34 mouse cellular contexts compared by ENCODE assay signal in genomic region chr3:84712941-84713340, GRCm38 (mm10). TPM values are rescaled to one million over a fixed set of nuclear protein-coding genes. Genes with fewer than 3 reads are reported as not detected.
DNase-seq lines count a peak whose midpoint lies in the region; ATAC-seq and TF ChIP-seq lines count a peak whose summit lies in the region.
"Had no signal": no experiment of that assay in that cellular context is flagged by ENCODE, and none has a peak within 500 bp of the region (broad histone marks: within the 10 kb centered on the region; RNA-seq: fewer than 3 reads in every experiment).

No protein-coding gene starts in this region.

- no peak for TF ChIP-seq EP300 in liver, embryonic 14.5 days (IDR thresholded peaks at IDR 0.05; ENCODE audit: low read depth)
- no peak for TF ChIP-seq EP300 in ES-Bruce4 (IDR thresholded peaks at IDR 0.05; ENCODE audit: insufficient read depth, low read depth, low read length)

- H3K4me1 ChIP-seq in liver, embryonic 14.5 days (replicated peaks; ENCODE audit: control insufficient read depth in 2 of 2, insufficient read depth in 2 of 2, low read length in 1 of 2) = no peaks in the 10 kb centered on the region
- no peaks in the 10 kb centered on the region for H3K4me1 ChIP-seq in ES-Bruce4 (ENCODE audit: control insufficient read depth, insufficient read depth, low read length)
- peaks cover 2% of the 10 kb centered on the region; the same call in 1 of the 2 replicates for H3K4me1 ChIP-seq in limb, embryonic 10.5 days
- H3K4me1 ChIP-seq: forebrain, embryonic 13.5 days; hindbrain, embryonic 12.5 days; limb, embryonic 13.5 days; liver, embryonic 13.5 days; midbrain, embryonic 10.5 days; midbrain, embryonic 15.5 days; neural tube, embryonic 15.5 days; stomach, embryonic 15.5 days had no signal

- no peak overlapping the region for H3K4me2 ChIP-seq in liver, embryonic 14.5 days (ENCODE audit: low read depth)
- H3K4me2 ChIP-seq: forebrain, embryonic 13.5 days; heart, embryonic 15.5 days; hindbrain, embryonic 12.5 days; limb, embryonic 13.5 days; liver, embryonic 13.5 days; lung, embryonic 14.5 days; midbrain, embryonic 15.5 days; neural tube, embryonic 15.5 days; stomach, embryonic 15.5 days had no signal

- no peaks in the 10 kb centered on the region for H3K27me3 ChIP-seq in liver, embryonic 14.5 days (ENCODE audit: control insufficient read depth, insufficient read depth, low read length)
- H3K27me3 ChIP-seq in ES-Bruce4 (ENCODE audit: control insufficient read depth, insufficient read depth, low read length, poor library complexity, severe bottlenecking) = no peaks in the 10 kb centered on the region
- no peaks in the 10 kb centered on the region for H3K27me3 ChIP-seq in limb, embryonic 10.5 days (ENCODE audit: low read depth, poor library complexity, severe bottlenecking)
- H3K27me3 ChIP-seq: forebrain, embryonic 13.5 days; heart, embryonic 15.5 days; hindbrain, embryonic 12.5 days; limb, embryonic 13.5 days; liver, embryonic 13.5 days; midbrain, embryonic 15.5 days; neural tube, embryonic 15.5 days; stomach, embryonic 15.5 days had no signal

- H3K4me3 ChIP-seq in liver, embryonic 14.5 days (ENCODE audit: insufficient read depth in 1 of 2, low read depth in 2 of 2, low read length in 2 of 2) = no peak overlapping the region
- no peak overlapping the region for H3K4me3 ChIP-seq in ES-Bruce4 (ENCODE audit: low read depth, low read length)
- H3K4me3 ChIP-seq in limb, embryonic 10.5 days = no peak overlapping the region
- H3K4me3 ChIP-seq: forebrain, embryonic 13.5 days; heart, embryonic 10.5 days; heart, embryonic 15.5 days; hindbrain, embryonic 12.5 days; left cerebral cortex, adult 2 months; limb, embryonic 13.5 days; liver, embryonic 13.5 days; midbrain, embryonic 10.5 days; midbrain, embryonic 15.5 days; neural tube, embryonic 15.5 days; stomach, embryonic 15.5 days had no signal

- ATAC-seq in liver, embryonic 14.5 days (ENCODE audit: insufficient read depth) = no peak
- ATAC-seq: activated CD4-positive, CD25-positive, alpha-beta regulatory T cell, adult 4 months; forebrain, embryonic 13.5 days; hindbrain, postnatal 0 days; intestine, embryonic 16.5 days; midbrain, embryonic 15.5 days had no signal

- no peaks in the 10 kb centered on the region for H3K36me3 ChIP-seq in liver, embryonic 14.5 days (replicated peaks; ENCODE audit: control insufficient read depth, insufficient read depth, low read depth)
- H3K36me3 ChIP-seq in ES-Bruce4 (ENCODE audit: control insufficient read depth, insufficient read depth, low read length, poor library complexity, severe bottlenecking) = no peaks in the 10 kb centered on the region
- H3K36me3 ChIP-seq in limb, embryonic 10.5 days = no peaks in the 10 kb centered on the region
- H3K36me3 ChIP-seq: heart, embryonic 10.5 days; heart, embryonic 15.5 days; hindbrain, embryonic 12.5 days; limb, embryonic 13.5 days; liver, embryonic 13.5 days; midbrain, embryonic 10.5 days; midbrain, embryonic 15.5 days; neural tube, embryonic 15.5 days; stomach, embryonic 15.5 days had no signal

- no peak for TF ChIP-seq POLR2A in ES-Bruce4 (IDR thresholded peaks at IDR 0.05; ENCODE audit: insufficient read depth, low read length)

- no peak overlapping the region for H3K27ac ChIP-seq in liver, embryonic 14.5 days
- H3K27ac ChIP-seq in ES-Bruce4 (ENCODE audit: insufficient read depth, low read length) = no peak overlapping the region
- H3K27ac ChIP-seq in limb, embryonic 10.5 days = no peak overlapping the region
- H3K27ac ChIP-seq: forebrain, embryonic 13.5 days; heart, embryonic 10.5 days; heart, embryonic 15.5 days; hindbrain, embryonic 12.5 days; hindbrain, postnatal 0 days; left cerebral cortex, adult 2 months; limb, embryonic 13.5 days; liver, embryonic 13.5 days; midbrain, embryonic 10.5 days; midbrain, embryonic 15.5 days; neural tube, embryonic 15.5 days; stomach, embryonic 15.5 days had no signal

- no peaks in the 10 kb centered on the region for H3K9me3 ChIP-seq in liver, embryonic 14.5 days (ENCODE audit: control insufficient read depth, low read length)
- no peaks in the 10 kb centered on the region for H3K9me3 ChIP-seq in ES-Bruce4 (replicated peaks; ENCODE audit: control insufficient read depth, insufficient read depth, low read length, poor library complexity, severe bottlenecking)
- no peaks in the 10 kb centered on the region for H3K9me3 ChIP-seq in limb, embryonic 10.5 days (replicated peaks)
- H3K9me3 ChIP-seq: heart, embryonic 15.5 days; hindbrain, embryonic 12.5 days; liver, embryonic 13.5 days; midbrain, embryonic 10.5 days; midbrain, embryonic 15.5 days; neural tube, embryonic 15.5 days; stomach, embryonic 15.5 days had no signal

- WGBS in liver, embryonic 14.5 days (ENCODE audit: insufficient replicate concordance) = 43% methylated on average over 2 of the region's 2 CpGs
- WGBS in limb, embryonic 10.5 days = 61% methylated on average over 2 of the region's 2 CpGs

- TF ChIP-seq CTCF in liver, embryonic 14.5 days (IDR thresholded peaks at IDR 0.05; ENCODE audit: low read depth) = peak; percentile 38
- TF ChIP-seq CTCF in ES-Bruce4 (IDR thresholded peaks at IDR 0.05; ENCODE audit: low read depth, low read length) = peak; percentile 48

- no peak for DNase-seq in liver, embryonic 14.5 days (ENCODE audit: low read depth in 3 of 3, low spot score in 3 of 3)
- no peak for DNase-seq in liver
- DNase-seq in R1 (ENCODE audit: low read depth, low spot score) = peak; percentile 62
- no peak for DNase-seq in limb, embryonic 10.5 days (ENCODE audit: low spot score)
- no peak for DNase-seq in adrenal gland, adult 18-20 months (ENCODE audit: low spot score in 2 of 2)
- DNase-seq in adrenal gland, postnatal 4 days (ENCODE audit: low spot score in 2 of 2) = no peak
- DNase-seq: adrenal gland, adult 8-10 months; cerebellum, adult 11 months; cerebellum, adult 9-10 months; cerebellum, postnatal 36 days; gastrocnemius, postnatal 14 days; kidney, adult 8-10 months; kidney, postnatal 14 days; liver, embryonic 13.5 days; lung, embryonic 14.5 days; lung, postnatal 14 days; retina, postnatal 1 day; right cerebral cortex, postnatal 14 days; thymus, adult 2 months; thymus, postnatal 4 days had no signal

- no peak overlapping the region for H3K9ac ChIP-seq in liver, embryonic 14.5 days (replicated peaks)
- H3K9ac ChIP-seq in ES-Bruce4 (ENCODE audit: low read depth, poor library complexity, severe bottlenecking) = no peak overlapping the region
- H3K9ac ChIP-seq: forebrain, embryonic 13.5 days; heart, embryonic 15.5 days; hindbrain, embryonic 12.5 days; limb, embryonic 13.5 days; liver, embryonic 13.5 days; lung, embryonic 14.5 days; midbrain, embryonic 15.5 days; neural tube, embryonic 15.5 days; stomach, embryonic 15.5 days had no signal

RNA-seq across cellular contexts. Expression of gene Tmem154, which starts 46.9 kb away (rescaled TPM):
- 0.41 and 0.63 TPM in 2 replicates for polyA plus RNA-seq in liver, embryonic 14.5 days (2012; rRNA removed)
- 1.2 and 1.3 TPM in 2 replicates for polyA plus RNA-seq in liver, embryonic 14.5 days (2014; fragmentation: Nextera tagmentation; extraction: Ambion mirVana)
- polyA plus RNA-seq in ES-Bruce4 (2011; ENCODE audit: insufficient read depth, insufficient read length, low read depth, missing spikeins) = 3.2 and 3.9 TPM in 2 replicates
- polyA plus RNA-seq in limb, embryonic 10.5 days (2016; fragmentation: Nextera tagmentation; extraction: Ambion mirVana) = 0.28 and 0.41 TPM in 2 replicates
- 1 to 10 TPM; 1.6 to 3.4 TPM for total RNA-seq in adrenal gland, adult 18-20 months (2021)
- total RNA-seq in adrenal gland, postnatal 4 days (2021) = 1 to 10 TPM; 4.1 to 5.0 TPM
